Mouse (Mus musculus) liver, postnatal 0 days (tissue): ENCODE data around the gene Tll1. TPM values are rescaled to one million over a fixed set of nuclear protein-coding genes. Genes with fewer than 3 reads are reported as not detected.

Source experiments
- ATAC-seq: fragments of 200-750 bp; cut with Nextera tagmentation; 2 replicates; pipeline ENCODE4 v1.8.0; 2017; ENCODE audit warnings: mild to moderate bottlenecking, moderate library complexity
- DNase-seq: peaks from one replicate; pipeline ENCODE4 v3.0.0-alpha.2; 2016
- H3K27ac ChIP-seq: fragments of 300-500 bp; sonication (generic); 2 replicates; pipeline ENCODE4 v1.5.1; 2014; ENCODE audit warnings: antibody characterized with exemption, moderate library complexity, mild to moderate bottlenecking, low read depth
- H3K27me3 ChIP-seq: fragments of 300-500 bp; sonication (generic); 2 replicates; pipeline ENCODE4 v1.6.1; 2014; ENCODE audit warnings: low read length, control low read depth, mixed read lengths; ENCODE audit not compliant: insufficient read depth
- H3K36me3 ChIP-seq: fragments of 300-500 bp; sonication (generic); replicated peaks from 2 replicates; pipeline ENCODE4 v1.6.1; 2014; ENCODE audit warnings: mild to moderate bottlenecking, control low read depth, low read length, moderate library complexity, mixed read lengths; ENCODE audit not compliant: insufficient read depth
- H3K4me1 ChIP-seq: fragments of 300-500 bp; sonication (generic); 2 replicates; pipeline ENCODE4 v1.6.1; 2014; ENCODE audit warnings: antibody characterized with exemption, mild to moderate bottlenecking, control low read depth; ENCODE audit not compliant: insufficient read depth
- H3K4me2 ChIP-seq: fragments of 300-500 bp; sonication (generic); 2 replicates; pipeline ENCODE4 v1.6.1; 2014; ENCODE audit warnings: low read depth, mild to moderate bottlenecking, low read length, moderate library complexity, mixed read lengths
- H3K4me3 ChIP-seq: fragments of 300-500 bp; sonication (generic); 2 replicates; pipeline ENCODE4 v1.5.1; 2014; ENCODE audit warnings: low read depth, low read length
- H3K9ac ChIP-seq: fragments of 300-500 bp; sonication (generic); replicated peaks from 2 replicates; pipeline ENCODE4 v1.6.1; 2014; ENCODE audit warnings: mild to moderate bottlenecking, moderate library complexity
- H3K9me3 ChIP-seq: fragments of 300-500 bp; sonication (generic); 2 replicates; pipeline ENCODE4 v1.6.1; 2016; ENCODE audit warnings: mild to moderate bottlenecking, control low read depth, low read length, mixed read lengths
- CTCF ChIP-seq: sonication (generic); IDR thresholded peaks from 2 replicates; pipeline ENCODE4 v1.5.1; 2016; ENCODE audit warnings: antibody characterized with exemption, low read depth
- EP300 ChIP-seq: IDR thresholded peaks from 2 replicates; pipeline ENCODE4 v1.6.1; 2016; ENCODE audit warnings: antibody characterized with exemption, low read depth, mild to moderate bottlenecking
- WGBS: fragments of 180-500 bp; shearing (Covaris S2); extraction: QIAGEN DNeasy Blood & Tissue Kit; methylation state at CpG from one replicate; pipeline ENCODE4 v1.1.7; 2014; ENCODE audit not compliant: insufficient replicate concordance; 5-methylcytosine and 5-hydroxymethylcytosine counted together
- polyA plus RNA-seq: library from polyadenylated mRNA; unstranded; fragments of >200 nt; fragmentation: Nextera tagmentation; extraction: Ambion mirVana; gene quantifications from 2 replicates; pipeline ENCODE4 v1.2.1, GENCODE M21; 2015

Tll1 gene
- polyA plus RNA-seq, 1 experiment from 2014 or later = not detected

DNA sequence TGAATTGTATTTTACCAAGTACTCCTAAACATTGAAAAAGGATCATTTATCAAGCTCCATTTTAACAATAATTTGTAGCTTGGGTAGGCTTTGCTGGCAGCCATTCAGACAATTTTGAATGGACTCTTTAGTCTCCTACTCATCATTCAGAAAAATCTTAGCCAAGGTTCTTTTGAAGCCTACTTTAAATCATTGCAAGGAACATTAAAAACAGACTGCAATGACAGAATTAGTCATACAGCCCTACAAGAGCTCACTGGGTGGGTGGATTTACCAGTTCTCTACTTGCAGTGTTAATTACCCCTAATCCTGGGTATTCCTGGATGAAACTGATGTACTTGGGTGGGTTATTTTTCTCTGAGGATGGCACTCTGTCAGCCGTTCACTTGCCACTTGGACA is 69.5 kb downstream of the Tll1 start:
- Histone ChIP-seq H3K9me3 (no peaks in the 10 kb centered on the region), H3K4me3 (no peak overlapping the region), H3K4me1 (no peaks in the 10 kb centered on the region), H3K27me3 (no peaks in the 10 kb centered on the region), H3K36me3 (no peaks in the 10 kb centered on the region), H3K4me2 (no peak overlapping the region), H3K9ac (no peak overlapping the region), H3K27ac (no peak overlapping the region)
- TF ChIP-seq EP300 = no peak
- no peak for TF ChIP-seq CTCF
- ATAC-seq (no peak), DNase-seq (no peak)
- 79% methylated on average over 1 of the region's 1 CpGs for WGBS

DNA sequence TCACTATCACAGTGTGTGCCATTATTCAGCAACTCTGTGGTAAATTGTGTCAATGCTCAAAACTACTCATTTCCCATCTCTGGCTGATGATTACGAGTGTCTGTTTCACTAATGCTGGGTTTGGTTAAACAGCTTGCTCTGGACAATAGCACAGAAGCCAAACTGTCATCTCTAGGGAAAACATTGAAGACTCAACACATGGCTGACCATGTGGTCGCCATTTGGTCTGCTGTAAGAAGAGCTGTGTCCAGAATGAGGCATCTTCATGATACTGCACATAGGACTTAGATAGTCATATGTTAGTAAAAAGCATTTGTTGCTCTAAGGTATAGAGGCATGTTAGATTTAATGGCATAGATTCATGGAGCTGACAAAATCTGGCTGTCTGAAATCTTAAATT is 98.9 kb downstream of the Tll1 start:
- no peak for DNase-seq
- no peak for TF ChIP-seq EP300
- no peak for TF ChIP-seq CTCF
- 71% methylated on average over 2 of the region's 2 CpGs for WGBS
- Histone ChIP-seq H3K4me2 (no peak overlapping the region), H3K27me3 (no peaks in the 10 kb centered on the region), H3K36me3 (no peaks in the 10 kb centered on the region), H3K4me3 (no peak overlapping the region), H3K9ac (no peak overlapping the region), H3K4me1 (no peaks in the 10 kb centered on the region), H3K9me3 (no peaks in the 10 kb centered on the region), H3K27ac (no peak overlapping the region)
- no peak for ATAC-seq

DNA sequence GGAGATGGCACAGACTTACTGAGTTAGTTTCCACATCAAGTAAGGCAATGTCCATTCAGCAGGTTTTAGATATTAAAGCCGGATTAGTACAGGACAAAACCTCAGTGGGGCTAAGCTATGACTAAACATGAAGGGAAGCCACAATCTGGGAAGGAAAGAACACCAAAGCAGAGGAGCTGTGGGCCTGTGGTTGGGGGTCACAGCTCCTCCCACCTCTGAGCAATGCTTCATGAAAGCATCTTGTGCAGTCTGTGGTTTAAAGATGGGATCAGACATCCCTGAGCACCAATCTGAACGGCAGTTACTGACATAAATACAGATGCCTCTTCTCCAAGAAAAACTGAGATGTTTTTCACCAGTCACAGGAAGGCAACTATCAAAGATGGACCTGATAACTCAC is 132.7 kb downstream of the Tll1 start:
- Histone ChIP-seq H3K4me1 (no peaks in the 10 kb centered on the region), H3K27me3 (no peaks in the 10 kb centered on the region), H3K36me3 (no peaks in the 10 kb centered on the region), H3K4me3 (no peak overlapping the region), H3K27ac (no peak overlapping the region), H3K9me3 (no peaks in the 10 kb centered on the region), H3K4me2 (no peak overlapping the region), H3K9ac (no peak overlapping the region)
- WGBS = 56% methylated on average over 2 of the region's 2 CpGs
- ATAC-seq = no peak
- no peak for TF ChIP-seq EP300
- no peak for TF ChIP-seq CTCF
- no peak for DNase-seq

DNA sequence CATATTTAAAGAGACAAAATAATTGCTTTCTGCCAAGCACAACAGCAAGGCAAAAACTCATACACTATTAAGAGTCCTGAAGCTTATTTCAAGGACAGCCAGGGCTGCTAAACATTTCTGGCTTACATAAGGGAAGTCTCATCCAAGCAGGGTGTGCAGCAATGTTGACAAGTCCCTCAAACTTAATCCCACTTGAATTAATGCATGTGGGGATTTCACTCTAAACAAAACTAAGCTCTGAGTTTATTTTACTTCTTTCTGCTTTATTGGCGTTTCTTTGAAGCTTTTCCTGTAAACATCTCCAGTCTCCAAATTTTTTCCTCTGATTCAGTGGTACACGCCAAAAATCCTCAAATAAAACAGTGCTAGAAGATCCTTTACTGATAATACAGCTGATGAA is 146.2 kb downstream of the Tll1 start:
- Histone ChIP-seq H3K9me3 (no peaks in the 10 kb centered on the region), H3K9ac (no peak overlapping the region), H3K27me3 (no peaks in the 10 kb centered on the region), H3K36me3 (no peaks in the 10 kb centered on the region), H3K4me1 (no peaks in the 10 kb centered on the region), H3K4me2 (no peak overlapping the region), H3K27ac (no peak overlapping the region), H3K4me3 (no peak overlapping the region)
- no peak for TF ChIP-seq EP300
- no peak for TF ChIP-seq CTCF
- WGBS = 52% methylated on average over 2 of the region's 2 CpGs
- ATAC-seq = no peak
- DNase-seq = no peak

DNA sequence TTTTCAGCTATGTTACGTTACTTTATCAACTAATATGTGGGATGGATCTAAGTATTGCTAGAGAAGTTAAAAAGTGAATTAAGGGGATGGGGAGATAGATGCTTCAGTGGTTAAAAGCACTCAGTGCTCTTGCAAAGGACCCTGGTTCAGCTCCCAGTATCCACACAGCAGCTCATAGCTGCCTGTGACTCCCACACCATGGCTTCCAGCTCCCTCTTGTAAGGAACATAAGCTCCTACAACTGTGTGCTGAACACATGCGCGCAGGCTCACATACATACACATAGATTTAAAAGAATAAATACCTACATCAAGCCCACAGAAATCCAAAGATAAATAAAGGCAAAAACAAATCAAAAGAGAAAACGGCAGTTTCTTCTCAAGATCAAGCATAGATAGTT is 148.5 kb downstream of the Tll1 start:
- no peak overlapping the region for H3K4me2 ChIP-seq
- no peaks in the 10 kb centered on the region for H3K36me3 ChIP-seq
- no peaks in the 10 kb centered on the region for H3K9me3 ChIP-seq
- WGBS = 75% methylated on average over 4 of the region's 4 CpGs
- no peak overlapping the region for H3K27ac ChIP-seq
- ATAC-seq (no peak), DNase-seq (no peak)
- TF ChIP-seq EP300 (no peak), CTCF (no peak)
- no peak overlapping the region for H3K9ac ChIP-seq
- H3K4me1 ChIP-seq = no peaks in the 10 kb centered on the region
- H3K27me3 ChIP-seq = no peaks in the 10 kb centered on the region
- no peak overlapping the region for H3K4me3 ChIP-seq

DNA sequence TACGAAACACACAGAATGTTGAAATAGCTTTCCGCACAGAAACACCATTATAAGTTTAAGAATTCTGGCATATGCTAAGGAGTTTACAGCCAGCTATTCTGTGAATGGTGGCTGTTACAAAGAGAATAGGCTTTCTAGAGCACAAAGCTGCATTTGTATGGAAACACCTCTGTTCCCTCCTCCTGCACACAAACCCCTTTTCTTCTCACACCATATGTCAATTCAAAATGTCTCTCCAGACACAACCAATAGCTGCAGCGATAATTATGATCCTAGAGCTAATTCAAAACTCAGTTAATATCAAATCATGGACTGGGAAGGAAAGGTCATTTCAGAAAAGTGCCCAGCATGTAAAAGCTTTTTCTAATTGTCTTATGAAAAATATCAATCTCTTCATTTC is 157.5 kb downstream of the Tll1 start:
- DNase-seq (no peak), ATAC-seq (no peak)
- TF ChIP-seq CTCF = no peak
- Histone ChIP-seq H3K4me3 (no peak overlapping the region), H3K27ac (no peak overlapping the region), H3K4me2 (no peak overlapping the region), H3K27me3 (no peaks in the 10 kb centered on the region), H3K9me3 (no peaks in the 10 kb centered on the region), H3K36me3 (no peaks in the 10 kb centered on the region), H3K9ac (no peak overlapping the region), H3K4me1 (no peaks in the 10 kb centered on the region)
- WGBS = 84% methylated on average over 3 of the region's 3 CpGs

DNA sequence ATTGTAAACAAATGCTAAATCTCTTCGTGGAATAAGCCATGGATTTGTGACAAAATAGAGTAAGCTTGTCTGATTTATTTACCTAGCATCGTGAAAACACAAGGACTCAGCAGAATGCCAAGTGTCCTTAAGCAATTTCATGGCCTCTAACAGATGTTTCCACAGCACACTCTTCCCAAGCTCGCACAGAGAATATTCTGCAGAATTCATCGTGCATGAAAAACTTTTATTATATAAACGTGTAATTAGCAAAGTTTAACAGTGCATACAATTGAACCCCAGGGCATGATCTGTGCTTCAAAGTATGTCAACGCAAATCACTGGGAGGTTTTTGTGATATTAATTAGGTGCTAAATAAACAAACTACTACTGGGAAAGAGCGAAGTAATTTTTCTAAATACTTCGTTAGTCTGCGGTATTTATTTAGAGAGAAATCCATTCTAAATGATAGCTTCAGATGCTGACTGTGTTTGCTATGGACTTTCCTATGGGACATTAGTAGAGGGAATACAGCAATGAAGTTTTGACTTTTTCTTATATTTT is 158.0 kb downstream of the Tll1 start:
- Histone ChIP-seq H3K9me3 (no peaks in the 10 kb centered on the region), H3K4me1 (no peaks in the 10 kb centered on the region), H3K9ac (no peak overlapping the region), H3K36me3 (no peaks in the 10 kb centered on the region), H3K4me2 (no peak overlapping the region), H3K4me3 (no peak overlapping the region), H3K27me3 (no peaks in the 10 kb centered on the region), H3K27ac (no peak overlapping the region)
- TF ChIP-seq CTCF = no peak
- no peak for TF ChIP-seq EP300
- ATAC-seq (no peak), DNase-seq (no peak)
- WGBS = 68% methylated on average over 9 of the region's 9 CpGs
